Mouse (Mus musculus): Measurements from ENCODE around the gene Topbp1. TPM values are rescaled to one million over a fixed set of nuclear protein-coding genes. Genes with fewer than 3 reads are reported as not detected.
"Not testable (repeated sequence)": the region's sequence is repeated elsewhere in the genome, so short reads cannot be mapped to it uniquely, and the experiment has no call there.

Gene Topbp1
- total RNA-seq, 2 experiments from 2014 or later, result 33.6 to 35.1 TPM

GRCm38 (mm10) chr9:103347996-103348490, 43.0 kb downstream of the Topbp1 start:
- intact Hi-C loops (cut with DNase I), result no loop called here
- no peak for DNase-seq

DNA sequence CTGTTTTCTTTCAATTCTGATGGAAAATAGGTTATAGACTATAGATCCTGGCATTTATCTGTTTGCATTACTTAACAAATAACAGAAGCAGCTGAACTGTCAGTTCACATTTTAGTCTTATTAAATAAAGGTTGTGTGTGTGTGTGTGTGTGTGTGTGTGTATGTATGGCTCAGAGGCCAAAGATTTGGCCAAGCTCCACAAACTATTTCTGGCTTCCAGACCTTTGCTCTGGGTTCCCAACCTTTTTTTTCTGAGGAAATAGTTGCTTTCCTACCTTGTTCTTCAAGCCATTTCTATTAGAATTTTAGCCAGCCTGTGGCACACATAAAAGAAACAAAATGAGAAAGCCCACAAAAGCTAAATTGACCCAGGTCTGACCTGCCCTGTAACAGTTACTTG, 43.8 kb downstream of the Topbp1 start:
- no peak for DNase-seq
- intact Hi-C loops (cut with DNase I), result no loop called here

DNA sequence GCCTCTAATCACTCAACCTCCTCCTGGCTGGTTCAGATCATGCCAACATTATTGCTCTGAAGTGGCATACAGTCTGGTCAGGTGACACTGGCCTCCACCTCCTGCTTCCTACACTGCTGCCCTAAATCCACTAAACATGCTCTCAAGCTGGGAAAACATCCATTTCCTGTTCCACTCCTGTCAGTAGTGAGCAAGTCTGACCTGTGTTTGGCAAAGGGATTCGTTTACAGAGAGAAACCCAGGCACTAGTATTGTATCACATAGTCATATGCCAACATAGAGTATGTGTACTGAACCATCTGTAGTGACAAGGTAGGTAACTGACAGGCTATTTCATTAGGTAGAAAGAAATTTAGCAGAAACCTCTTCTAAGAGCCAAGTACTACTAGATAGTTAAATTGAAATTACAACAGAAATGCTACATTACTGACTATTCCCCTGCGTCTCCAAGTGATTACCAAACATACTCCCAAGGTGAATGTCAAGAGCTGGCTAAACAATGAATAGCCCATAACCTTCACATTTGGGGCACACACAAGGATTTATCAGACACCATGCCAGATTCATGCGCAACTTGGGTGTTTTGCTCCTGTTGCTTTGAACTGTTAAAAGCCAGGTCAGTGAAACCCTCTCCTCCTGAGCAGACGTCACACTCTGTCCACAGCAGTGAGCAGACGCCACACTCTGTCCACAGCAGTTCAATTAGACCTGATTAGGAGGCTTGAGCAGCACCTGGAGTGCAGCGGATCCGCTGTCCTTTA, 48.7 kb downstream of the Topbp1 start:
- intact Hi-C loops (cut with DNase I); DNase-seq: not testable (repeated sequence)

- DNase-seq, result no peak
- intact Hi-C loops (cut with DNase I), result no loop called here
Measured at GRCm38 (mm10) chr9:103357893-103358292, 52.9 kb downstream of the Topbp1 start.

- no peak for DNase-seq
- intact Hi-C loops (cut with DNase I), result no loop called here
Measured at GRCm38 (mm10) chr9:103358545-103358944, 53.5 kb downstream of the Topbp1 start.

DNA sequence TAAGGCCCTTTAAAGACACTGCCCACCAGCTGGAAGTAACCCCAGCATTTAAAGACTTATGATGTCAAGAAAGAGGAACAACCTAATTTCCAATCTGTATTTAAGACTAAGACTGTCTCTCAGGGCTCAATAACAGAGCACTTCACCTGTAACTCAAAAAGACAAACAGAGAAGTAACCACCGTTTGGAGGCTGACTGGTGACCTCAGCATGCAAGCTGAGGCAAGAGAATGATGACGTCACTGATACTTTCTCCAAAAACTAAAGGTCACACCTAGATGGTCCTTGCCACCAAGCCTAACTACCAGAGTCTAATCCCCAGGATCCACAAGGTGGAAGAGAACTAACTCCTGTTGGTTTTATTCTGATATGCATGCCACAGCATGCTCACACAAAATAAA, 55.6 kb downstream of the Topbp1 start:
- intact Hi-C loops (cut with DNase I), result loop anchor here (10.0 kb wide), 1 partner anchor 114 kb away; no protein-coding TSS in a partner anchor
- no peak for DNase-seq

- DNase-seq, result no peak
- intact Hi-C loops (cut with DNase I), result loop anchor here (10.0 kb wide), 1 partner anchor 112 kb away; no protein-coding TSS in a partner anchor
Measured at GRCm38 (mm10) chr9:103363088-103363487, 58.1 kb downstream of the Topbp1 start.

DNA sequence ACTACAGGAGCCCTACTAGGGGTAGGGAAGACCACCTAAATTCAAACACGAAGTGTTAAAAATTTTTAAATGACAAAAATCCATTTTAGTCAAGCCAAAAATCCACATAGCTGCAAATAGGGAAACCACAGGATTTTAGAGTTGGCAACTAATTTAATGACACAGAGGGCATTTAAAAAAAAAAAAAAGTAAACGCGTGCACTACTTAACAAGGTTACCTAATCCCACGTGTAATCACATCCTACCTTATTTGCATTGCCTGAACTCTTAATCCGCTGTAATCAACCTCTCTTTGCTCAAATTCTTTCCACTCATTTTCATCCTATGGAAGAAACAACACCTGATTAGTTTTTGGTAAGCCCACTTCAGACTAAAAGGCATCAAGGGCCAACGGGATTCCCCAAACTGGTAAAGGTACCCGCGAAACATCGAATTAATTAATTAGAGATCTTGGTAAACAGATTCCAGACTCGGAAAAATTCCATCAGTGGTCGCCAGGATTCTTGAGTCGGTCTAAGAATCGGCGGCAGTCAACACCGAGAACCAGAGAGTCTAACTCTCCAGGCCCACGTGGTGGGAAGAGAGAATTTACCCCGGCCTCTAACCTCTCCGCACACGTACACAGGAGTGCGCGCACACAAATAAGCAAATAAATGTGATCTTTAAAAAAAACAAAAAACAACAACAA, 58.9 kb downstream of the Topbp1 start:
- intact Hi-C loops (cut with DNase I), result loop anchor here (10.0 kb wide), 1 partner anchor 111 kb away; no protein-coding TSS in a partner anchor
- no peak for DNase-seq

DNA sequence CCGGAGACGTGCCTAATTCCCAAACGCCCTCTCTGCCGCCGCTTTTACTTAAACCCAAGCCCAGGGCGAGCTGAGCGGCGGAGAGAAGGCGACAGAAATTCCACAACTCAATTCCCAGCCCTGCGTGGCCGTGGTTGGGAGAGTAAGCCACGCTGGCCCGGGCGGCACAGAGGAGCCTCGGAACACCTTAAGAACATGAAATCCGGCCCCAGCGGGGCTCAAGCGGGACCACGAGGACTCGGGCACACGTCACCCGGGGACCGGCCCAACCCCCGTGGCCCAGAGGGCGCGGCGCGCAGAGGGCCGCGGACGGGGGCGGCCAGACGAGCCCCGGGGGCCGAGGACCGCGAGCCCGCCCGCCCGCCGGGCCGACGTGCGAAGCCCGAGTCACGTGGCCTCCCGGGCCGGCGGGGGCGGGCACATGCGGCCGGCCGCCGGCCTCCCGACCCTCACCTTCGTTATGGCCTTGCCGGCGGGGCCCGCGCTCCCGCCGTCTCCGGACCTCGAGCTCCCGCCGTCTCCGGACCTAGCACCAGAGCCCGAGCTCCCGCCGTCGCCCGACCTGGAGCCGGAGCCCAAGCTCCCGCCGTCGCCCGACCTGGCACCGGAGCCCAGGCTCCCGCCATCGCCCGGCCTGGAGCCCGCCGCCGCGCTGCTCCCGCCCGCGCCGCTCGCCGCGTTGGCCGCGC, 59.7 kb downstream of the Topbp1 start:
- peak; percentile 48 for DNase-seq
- intact Hi-C loops (cut with DNase I), result loop anchor here (10.0 kb wide), 1 partner anchor 110 kb away; no protein-coding TSS in a partner anchor

DNA sequence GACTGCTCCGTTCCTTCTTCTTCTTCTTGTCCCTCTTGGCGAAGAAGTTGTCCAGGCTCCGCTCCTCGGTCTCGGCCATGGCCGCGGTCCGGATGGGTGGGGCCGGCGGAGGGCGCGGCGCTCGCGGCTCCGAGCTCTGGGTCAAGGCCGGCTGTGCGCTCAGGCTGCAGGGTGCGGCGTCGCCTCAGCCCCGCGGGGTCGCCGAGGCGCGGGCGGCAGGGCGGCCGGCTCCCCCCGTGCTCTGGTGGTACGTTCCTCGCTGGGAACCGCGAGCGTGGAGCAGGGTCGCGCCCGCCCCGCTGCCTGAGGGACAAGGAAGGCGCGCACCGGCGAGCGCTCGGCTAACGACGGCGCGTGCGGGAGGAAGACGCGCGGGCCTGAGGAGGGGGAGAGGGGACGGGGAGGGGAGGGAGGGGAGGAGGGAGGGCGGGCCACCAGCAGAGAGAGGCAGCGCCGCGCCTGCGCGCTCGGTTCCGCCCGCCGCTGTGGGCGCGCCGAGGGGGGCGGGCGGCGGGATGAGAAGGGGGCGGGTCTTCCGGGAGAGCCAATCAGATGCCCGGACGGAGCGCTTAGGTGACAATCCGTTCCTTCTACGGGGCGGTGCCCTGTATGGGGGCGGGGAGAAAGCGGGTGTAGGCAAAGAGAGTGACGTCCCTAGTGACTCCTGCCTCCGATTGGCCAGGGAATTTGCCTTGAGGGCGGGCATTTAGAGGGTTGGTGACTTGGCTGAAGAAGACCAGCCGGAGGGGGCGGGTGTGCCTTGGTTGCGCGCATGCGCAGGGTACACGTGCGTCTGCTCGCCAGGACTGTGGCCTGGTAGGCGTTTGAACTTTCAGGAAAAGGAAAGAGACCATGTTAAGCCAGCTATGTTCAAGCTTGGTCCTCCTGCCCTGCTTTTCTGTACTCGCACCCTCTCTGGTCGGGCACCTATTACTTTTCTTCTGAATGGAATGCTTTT, 60.6 kb downstream of the Topbp1 start, which contains the start of gene Cdv3:
Cdv3 (minus strand) TSS at position 551 of the 958 bp plus-strand sequence.
- intact Hi-C loops (cut with DNase I), result loop anchor here (10.0 kb wide), 1 partner anchor 109 kb away; no protein-coding TSS in a partner anchor
- peak; percentile 100 for DNase-seq

DNA sequence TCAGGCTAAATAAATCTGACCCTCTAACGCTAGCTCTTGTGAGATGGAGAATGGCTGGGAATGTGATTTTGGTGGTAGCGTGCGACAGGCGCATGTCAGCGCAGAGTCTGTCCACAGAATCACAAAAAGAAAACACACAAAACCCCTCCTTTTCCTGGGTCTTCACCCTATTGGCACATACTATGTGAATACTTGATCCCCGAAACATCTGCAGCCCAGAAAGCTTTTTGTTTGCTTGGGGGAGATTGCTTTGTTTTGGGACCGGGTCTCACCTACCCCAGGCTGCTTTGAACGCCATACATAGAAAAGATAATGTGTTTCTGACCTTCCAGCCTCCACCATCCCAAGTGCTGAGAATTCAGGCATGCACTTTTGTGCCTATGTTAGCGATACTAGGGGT, 61.3 kb downstream of the Topbp1 start:
- DNase-seq, result no peak
- intact Hi-C loops (cut with DNase I), result loop anchor here (10.0 kb wide), 1 partner anchor 108 kb away; no protein-coding TSS in a partner anchor

- intact Hi-C loops (cut with DNase I), result loop anchor here (10.0 kb wide), 1 partner anchor 105 kb away; no protein-coding TSS in a partner anchor
- DNase-seq, result no peak
Measured at GRCm38 (mm10) chr9:103369951-103370350, 64.9 kb downstream of the Topbp1 start.

DNA sequence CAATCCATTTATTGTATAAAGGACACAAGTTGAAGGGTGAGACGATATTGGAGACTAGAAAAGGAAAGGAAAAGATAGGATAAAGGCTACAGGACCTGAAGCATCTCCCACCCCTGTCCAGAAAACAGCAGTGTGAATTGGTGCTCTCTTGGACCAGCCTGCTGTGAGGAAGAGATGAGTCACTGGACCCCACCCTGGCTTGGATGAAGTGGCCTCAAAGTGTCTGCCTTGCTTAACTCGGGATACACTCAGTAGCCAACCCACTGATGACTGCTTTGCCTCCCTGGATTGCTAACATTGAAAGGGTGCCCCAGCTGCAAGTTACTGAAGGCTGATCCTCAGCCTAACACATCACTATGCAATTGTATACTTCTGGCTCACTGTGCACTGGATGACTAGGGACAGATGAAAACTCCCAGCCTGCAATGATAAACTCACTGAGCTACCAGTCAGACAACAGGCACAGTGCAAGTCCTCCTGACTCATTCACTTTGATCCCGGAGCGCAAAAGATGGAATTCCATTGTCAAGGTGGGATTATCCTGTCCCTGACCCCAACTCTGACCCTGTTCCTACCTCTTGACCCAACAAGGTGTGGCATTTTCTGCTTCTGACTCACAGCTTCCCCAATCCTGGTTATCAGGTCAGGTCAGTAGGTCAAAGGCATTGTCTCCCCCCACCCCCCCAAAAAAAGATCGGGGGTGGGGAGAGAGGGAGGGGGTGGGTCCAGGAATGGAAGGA, 67.4 kb downstream of the Topbp1 start:
- intact Hi-C loops (cut with DNase I), result no loop called here
- no peak for DNase-seq

DNA sequence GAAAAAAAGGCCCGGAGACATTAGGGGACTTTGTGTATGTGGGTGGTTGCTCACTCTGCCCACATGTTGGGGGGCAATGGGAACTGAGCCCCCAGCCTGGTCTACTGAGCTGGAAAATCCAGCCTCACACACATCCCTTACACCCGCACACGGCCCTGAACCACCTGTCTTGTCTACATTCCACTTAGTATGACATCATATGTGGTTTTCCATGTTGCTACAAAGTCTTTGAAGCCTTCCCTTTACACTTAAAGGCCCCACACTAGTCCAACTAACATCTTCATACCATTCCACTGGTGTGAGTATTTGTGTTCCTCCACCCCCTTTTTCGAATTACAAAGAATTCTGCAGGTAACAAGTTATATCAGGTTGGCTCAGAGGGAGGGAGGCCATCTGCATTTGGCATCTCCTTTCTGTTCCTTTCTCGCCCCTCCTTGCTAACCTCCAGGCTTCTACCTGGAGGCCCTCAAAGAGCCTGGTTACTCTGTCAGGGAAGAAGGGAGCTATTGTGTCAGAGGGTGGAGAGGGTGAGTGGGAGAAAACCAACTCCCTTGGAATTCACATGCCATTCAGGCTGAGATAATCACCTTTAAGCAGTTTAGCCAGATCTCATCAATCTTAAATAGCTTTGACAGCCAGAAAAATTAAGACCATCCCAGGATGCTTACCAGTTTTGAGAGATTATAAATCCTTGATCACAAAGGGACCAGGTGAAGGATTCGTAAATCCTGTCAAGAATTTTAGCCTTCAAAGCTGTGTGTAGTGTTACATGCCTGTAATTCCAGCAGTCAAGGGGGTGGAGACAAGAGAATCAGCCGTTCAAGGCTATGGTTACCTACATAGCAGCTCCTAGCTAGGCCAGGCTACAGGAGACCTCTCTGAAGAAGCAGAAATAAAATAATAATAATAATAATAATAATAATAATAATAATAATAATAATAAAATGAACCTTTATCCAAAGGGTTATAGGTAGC, 71.6 kb downstream of the Topbp1 start:
- intact Hi-C loops (cut with DNase I), result no loop called here
- no peak for DNase-seq

DNA sequence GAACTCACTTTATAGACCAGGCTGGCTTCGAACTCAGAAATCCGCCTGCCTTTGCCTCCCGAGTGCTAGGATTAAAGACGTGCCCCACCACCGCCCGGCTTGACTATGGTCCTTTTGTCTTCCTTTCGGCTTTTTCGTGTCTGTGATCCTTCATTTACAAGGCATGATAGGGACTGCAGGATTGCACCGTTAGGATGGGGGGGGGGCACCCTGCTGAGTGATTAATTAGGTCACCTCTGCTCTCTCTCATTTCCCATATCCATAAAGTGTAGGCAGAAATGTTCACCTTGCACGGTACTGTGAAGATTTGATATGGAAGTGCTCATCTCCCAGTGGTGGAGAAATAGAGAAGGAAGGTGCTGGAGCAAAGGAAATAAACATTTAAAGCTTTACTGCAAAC, 73.7 kb downstream of the Topbp1 start:
- intact Hi-C loops (cut with DNase I), result no loop called here
- DNase-seq, result peak; percentile 10

DNA sequence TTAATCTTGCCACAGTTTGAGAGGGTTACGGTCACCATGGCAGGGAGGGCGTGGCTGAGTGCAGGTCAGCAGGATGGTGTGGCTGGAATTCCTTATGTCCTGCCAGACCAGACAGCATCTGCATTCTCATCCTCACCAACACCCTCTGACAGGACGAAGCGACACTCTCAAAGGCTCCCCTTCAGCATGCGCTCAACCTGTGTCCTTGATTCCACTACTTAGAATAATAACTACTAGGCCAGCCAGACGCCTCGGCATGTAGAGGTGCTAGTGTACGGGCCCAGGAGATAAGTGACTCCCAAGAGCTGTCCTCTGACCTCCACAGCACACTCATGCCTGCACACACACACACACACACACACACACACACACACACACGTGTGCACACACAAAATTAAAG, 74.2 kb downstream of the Topbp1 start:
- no peak for DNase-seq
- intact Hi-C loops (cut with DNase I), result no loop called here

DNA sequence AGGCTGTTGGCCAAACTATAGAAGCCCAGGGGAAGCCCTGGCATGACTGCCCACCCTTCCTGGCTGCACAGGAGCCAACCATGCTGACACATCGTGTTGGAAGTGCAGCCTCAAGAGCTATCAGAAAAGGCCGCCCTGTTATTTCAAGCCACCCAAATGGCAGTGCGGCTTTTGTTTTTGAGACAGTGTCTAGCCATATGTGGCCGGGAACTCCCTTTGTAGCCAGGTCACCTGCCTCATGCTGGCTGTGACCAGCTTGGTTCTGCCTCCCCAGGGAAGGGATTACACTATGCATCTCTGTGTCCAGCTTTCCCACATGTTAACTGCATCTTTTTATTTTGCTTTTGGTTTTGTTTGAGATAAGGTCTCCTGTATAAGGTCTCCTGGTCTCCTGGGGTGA, 75.6 kb downstream of the Topbp1 start:
- no peak for DNase-seq
- intact Hi-C loops (cut with DNase I), result no loop called here

- no peak for DNase-seq
- intact Hi-C loops (cut with DNase I), result no loop called here
Measured at GRCm38 (mm10) chr9:103382989-103383388, 78.0 kb downstream of the Topbp1 start.

Measured in left cerebral cortex, postnatal 4 days (tissue).